Mouse (Mus musculus): ENCODE data around the gene Slc25a11. TPM values are rescaled to one million over a fixed set of nuclear protein-coding genes. Genes with fewer than 3 reads are reported as not detected.

Gene Slc25a11
- polyA plus RNA-seq, 1 experiment from 2014 or later, result 156 TPM

DNA sequence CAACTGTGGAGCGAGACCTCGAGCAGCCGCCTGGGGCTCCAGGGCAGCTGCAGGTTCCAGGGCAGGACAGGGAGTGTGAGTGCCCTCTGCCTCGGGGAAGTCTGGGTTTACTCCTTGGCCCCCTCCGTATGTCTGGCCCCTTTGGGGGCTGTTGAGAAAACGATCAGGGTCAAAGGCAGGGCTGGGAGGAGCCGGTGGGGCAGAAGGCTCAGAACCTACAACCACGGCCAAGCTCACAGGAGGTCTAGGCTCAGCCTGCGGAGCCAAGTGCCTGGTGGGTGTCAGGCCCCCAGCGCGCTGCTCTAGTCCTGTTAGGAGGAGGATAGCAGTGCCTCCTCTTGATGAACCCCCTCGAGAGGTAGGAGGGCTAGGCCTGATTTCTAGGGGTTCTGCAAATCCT is 33.9 kb upstream of the Slc25a11 start:
- no peak overlapping the region for H3K27ac ChIP-seq (ENCODE audit: low read length)
- H3K9ac ChIP-seq (ENCODE audit: low read length), result no peak overlapping the region
- no peaks in the 10 kb centered on the region for H3K27me3 ChIP-seq (ENCODE audit: control insufficient read depth, insufficient read depth, low read depth, low read length)
- H3K4me2 ChIP-seq (ENCODE audit: low read depth, low read length), result no peak overlapping the region
- no peak overlapping the region for H3K4me3 ChIP-seq (ENCODE audit: low read length)
- ATAC-seq (ENCODE audit: low read depth), result no peak
- no peaks in the 10 kb centered on the region for H3K9me3 ChIP-seq (ENCODE audit: control insufficient read depth, low read length)
- H3K4me1 ChIP-seq (replicated peaks; ENCODE audit: control insufficient read depth, insufficient read depth, low read length), result peaks cover 6% of the 10 kb centered on the region
- peaks cover 28% of the 10 kb centered on the region for H3K36me3 ChIP-seq (ENCODE audit: control insufficient read depth, insufficient read depth, low read length)
- 73% methylated on average over 12 of the region's 12 CpGs for WGBS

DNA sequence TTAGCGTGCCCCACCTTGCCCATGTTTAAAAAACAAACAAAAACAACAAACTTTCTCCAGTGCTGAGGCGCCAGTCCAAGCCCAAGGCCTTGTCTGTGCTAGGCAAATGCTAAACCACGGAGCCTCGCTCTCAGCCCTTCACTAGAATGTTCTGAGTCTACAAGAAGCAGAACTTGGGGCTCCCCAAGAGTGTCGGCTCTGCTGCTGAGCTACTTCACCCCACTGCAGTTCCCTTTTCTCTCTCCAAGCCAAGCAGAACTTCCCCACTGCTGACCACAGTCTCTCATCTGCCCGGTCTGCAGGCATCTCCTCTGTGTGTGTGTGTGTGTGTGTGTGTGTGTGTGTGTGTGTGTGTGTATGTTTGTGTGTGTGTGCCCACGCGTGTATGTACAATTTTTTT is 32.6 kb upstream of the Slc25a11 start:
- 90% methylated on average over 8 of the region's 8 CpGs for WGBS
- Histone ChIP-seq H3K27me3 (ENCODE audit: control insufficient read depth, insufficient read depth, low read depth, low read length) (no peaks in the 10 kb centered on the region), H3K4me2 (ENCODE audit: low read depth, low read length) (no peak overlapping the region), H3K4me3 (ENCODE audit: low read length) (no peak overlapping the region), H3K9ac (ENCODE audit: low read length) (no peak overlapping the region), H3K27ac (ENCODE audit: low read length) (no peak overlapping the region), H3K9me3 (ENCODE audit: control insufficient read depth, low read length) (no peaks in the 10 kb centered on the region), H3K36me3 (ENCODE audit: control insufficient read depth, insufficient read depth, low read length) (peaks cover 30% of the 10 kb centered on the region), H3K4me1 (replicated peaks; ENCODE audit: control insufficient read depth, insufficient read depth, low read length) (peaks cover 6% of the 10 kb centered on the region)
- no peak for ATAC-seq (ENCODE audit: low read depth)

DNA sequence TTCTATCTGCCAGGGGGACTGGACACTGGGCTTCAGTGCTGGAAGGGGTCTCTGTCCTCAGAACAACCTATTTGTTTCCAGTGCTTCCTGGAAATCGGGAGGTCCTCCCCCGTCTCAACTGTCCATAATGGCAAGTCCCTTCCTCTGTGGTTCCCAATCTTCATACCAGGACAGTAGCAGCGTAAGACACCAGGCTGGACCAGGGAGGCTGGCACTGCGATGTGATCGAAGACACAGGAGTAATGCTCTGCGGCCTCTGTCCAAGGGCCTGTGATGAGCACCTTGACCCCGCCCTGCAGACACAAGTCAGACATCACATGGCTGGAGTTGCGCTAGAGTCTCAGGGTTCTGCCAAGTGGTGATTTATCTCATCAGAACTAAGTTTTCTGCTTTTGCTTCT is 32.1 kb upstream of the Slc25a11 start:
- H3K4me3 ChIP-seq (ENCODE audit: low read length), result no peak overlapping the region
- no peak overlapping the region for H3K9ac ChIP-seq (ENCODE audit: low read length)
- H3K4me1 ChIP-seq (replicated peaks; ENCODE audit: control insufficient read depth, insufficient read depth, low read length), result peaks cover 6% of the 10 kb centered on the region
- peaks cover 26% of the 10 kb centered on the region for H3K36me3 ChIP-seq (ENCODE audit: control insufficient read depth, insufficient read depth, low read length)
- WGBS, result 93% methylated on average over 8 of the region's 8 CpGs
- H3K4me2 ChIP-seq (ENCODE audit: low read depth, low read length), result no peak overlapping the region
- ATAC-seq (ENCODE audit: low read depth), result no peak
- no peaks in the 10 kb centered on the region for H3K9me3 ChIP-seq (ENCODE audit: control insufficient read depth, low read length)
- H3K27ac ChIP-seq (ENCODE audit: low read length), result no peak overlapping the region
- no peaks in the 10 kb centered on the region for H3K27me3 ChIP-seq (ENCODE audit: control insufficient read depth, insufficient read depth, low read depth, low read length)

DNA sequence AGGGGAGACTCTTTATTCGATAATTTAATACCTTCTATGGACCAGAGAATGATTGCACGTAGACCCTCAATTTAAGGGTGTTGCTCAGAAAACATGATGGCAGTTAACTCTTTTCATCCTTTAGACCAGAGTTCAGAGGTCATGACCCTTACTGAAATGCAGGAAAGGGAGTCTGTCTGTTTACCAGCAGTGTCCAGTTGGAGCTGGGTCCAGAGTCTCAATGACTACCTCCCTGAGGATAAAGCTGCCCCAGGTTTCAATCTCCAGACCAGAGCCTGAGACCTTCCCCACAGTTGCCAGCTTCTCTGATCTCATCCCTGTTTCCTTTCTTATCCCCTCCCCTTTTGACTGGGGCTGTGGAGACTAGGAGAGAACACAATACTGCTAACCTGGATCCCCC is 31.3 kb upstream of the Slc25a11 start:
- WGBS, result 77% methylated on average over 2 of the region's 2 CpGs
- peaks cover 21% of the 10 kb centered on the region for H3K36me3 ChIP-seq (ENCODE audit: control insufficient read depth, insufficient read depth, low read length)

DNA sequence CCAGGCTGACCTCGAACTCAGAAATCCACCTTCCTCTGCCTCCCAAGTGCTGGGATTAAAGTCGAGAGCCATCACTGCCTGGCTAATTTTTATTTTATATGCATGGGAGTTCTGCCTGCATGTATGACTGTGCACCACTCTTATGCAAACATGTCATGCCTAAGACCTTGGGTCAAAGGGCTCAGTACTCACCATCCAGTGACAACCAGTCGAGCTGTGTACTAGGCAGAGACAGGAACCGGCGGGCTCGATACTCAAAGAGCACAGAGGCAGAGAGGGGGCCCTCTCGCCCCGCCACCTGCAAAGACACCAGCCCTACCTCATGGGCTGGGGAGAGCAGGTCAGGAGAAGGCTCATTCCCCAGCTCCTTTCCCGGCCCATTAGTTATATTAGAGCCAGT is 30.8 kb upstream of the Slc25a11 start:
- ATAC-seq (ENCODE audit: low read depth), result no peak
- Histone ChIP-seq H3K9ac (ENCODE audit: low read length) (no peak overlapping the region), H3K27me3 (ENCODE audit: control insufficient read depth, insufficient read depth, low read depth, low read length) (no peaks in the 10 kb centered on the region), H3K27ac (ENCODE audit: low read length) (no peak overlapping the region), H3K36me3 (ENCODE audit: control insufficient read depth, insufficient read depth, low read length) (peaks cover 21% of the 10 kb centered on the region), H3K4me1 (replicated peaks; ENCODE audit: control insufficient read depth, insufficient read depth, low read length) (peaks cover 6% of the 10 kb centered on the region), H3K9me3 (ENCODE audit: control insufficient read depth, low read length) (no peaks in the 10 kb centered on the region), H3K4me2 (ENCODE audit: low read depth, low read length) (no peak overlapping the region), H3K4me3 (ENCODE audit: low read length) (no peak overlapping the region)
- 68% methylated on average over 9 of the region's 9 CpGs for whole genome bisulfite sequencing

More for the DNA sequence above, 31.3 kb upstream of the Slc25a11 start:
- Histone ChIP-seq H3K4me1 (replicated peaks; ENCODE audit: control insufficient read depth, insufficient read depth, low read length) (peaks cover 6% of the 10 kb centered on the region), H3K27me3 (ENCODE audit: control insufficient read depth, insufficient read depth, low read depth, low read length) (no peaks in the 10 kb centered on the region), H3K9ac (ENCODE audit: low read length) (no peak overlapping the region), H3K4me2 (ENCODE audit: low read depth, low read length) (no peak overlapping the region), H3K9me3 (ENCODE audit: control insufficient read depth, low read length) (no peaks in the 10 kb centered on the region), H3K27ac (ENCODE audit: low read length) (no peak overlapping the region), H3K4me3 (ENCODE audit: low read length) (no peak overlapping the region)
- no peak for ATAC-seq (ENCODE audit: low read depth)

DNA sequence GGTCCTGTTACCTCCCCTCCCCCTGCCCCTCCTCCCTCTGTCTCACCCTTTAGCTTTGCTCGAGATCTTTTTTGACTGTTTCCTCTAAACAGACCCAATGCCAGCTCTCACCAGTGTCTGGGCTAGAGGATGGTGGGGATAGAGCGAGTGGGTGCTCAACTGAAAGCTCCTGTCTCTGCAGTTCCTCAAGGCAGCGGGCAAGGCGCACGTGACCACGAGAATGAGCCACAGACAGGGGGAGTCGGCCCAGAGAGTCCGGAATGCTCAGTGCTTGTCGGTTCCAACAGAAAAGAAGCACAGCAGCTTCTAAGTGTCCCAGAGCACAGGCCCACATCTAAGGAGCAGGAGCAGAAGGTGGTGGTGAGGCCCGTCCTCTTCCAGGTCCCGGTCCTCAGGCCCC is 27.2 kb upstream of the Slc25a11 start:
- no peak for ATAC-seq (ENCODE audit: low read depth)
- Histone ChIP-seq H3K9me3 (ENCODE audit: control insufficient read depth, low read length) (no peaks in the 10 kb centered on the region), H3K27me3 (ENCODE audit: control insufficient read depth, insufficient read depth, low read depth, low read length) (no peaks in the 10 kb centered on the region), H3K9ac (ENCODE audit: low read length) (no peak overlapping the region), H3K36me3 (ENCODE audit: control insufficient read depth, insufficient read depth, low read length) (peaks cover 9% of the 10 kb centered on the region), H3K4me3 (ENCODE audit: low read length) (no peak overlapping the region), H3K27ac (ENCODE audit: low read length) (no peak overlapping the region), H3K4me1 (replicated peaks; ENCODE audit: control insufficient read depth, insufficient read depth, low read length) (peaks cover 6% of the 10 kb centered on the region), H3K4me2 (ENCODE audit: low read depth, low read length) (no peak overlapping the region)
- WGBS, result 66% methylated on average over 11 of the region's 11 CpGs

DNA sequence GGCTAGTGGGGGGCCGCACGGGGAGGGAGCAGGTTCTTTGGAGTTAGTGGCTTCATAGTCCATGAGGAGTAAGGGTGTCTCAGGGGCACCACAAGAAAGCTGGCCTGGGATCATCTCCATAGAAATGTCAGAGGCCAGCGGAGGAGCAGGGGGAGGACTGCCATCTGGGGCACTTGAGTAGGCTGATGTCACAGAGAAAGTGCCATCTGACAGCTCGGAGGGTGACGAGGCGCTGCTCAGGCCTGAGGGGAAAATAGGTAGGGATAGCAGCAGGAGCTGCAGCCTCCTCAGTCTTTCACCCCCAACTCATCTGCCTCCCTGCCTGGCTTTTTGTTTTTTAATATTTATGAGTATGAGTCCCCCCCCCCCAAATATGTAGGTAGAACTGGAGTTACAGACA is 26.7 kb upstream of the Slc25a11 start:
- no peak for ATAC-seq (ENCODE audit: low read depth)
- no peak overlapping the region for H3K4me3 ChIP-seq (ENCODE audit: low read length)
- H3K4me1 ChIP-seq (replicated peaks; ENCODE audit: control insufficient read depth, insufficient read depth, low read length), result peaks cover 6% of the 10 kb centered on the region
- no peaks in the 10 kb centered on the region for H3K9me3 ChIP-seq (ENCODE audit: control insufficient read depth, low read length)
- peaks cover 5% of the 10 kb centered on the region for H3K36me3 ChIP-seq (ENCODE audit: control insufficient read depth, insufficient read depth, low read length)
- H3K27me3 ChIP-seq (ENCODE audit: control insufficient read depth, insufficient read depth, low read depth, low read length), result no peaks in the 10 kb centered on the region
- H3K9ac ChIP-seq (ENCODE audit: low read length), result no peak overlapping the region
- 76% methylated on average over 6 of the region's 6 CpGs for WGBS
- no peak overlapping the region for H3K4me2 ChIP-seq (ENCODE audit: low read depth, low read length)
- no peak overlapping the region for H3K27ac ChIP-seq (ENCODE audit: low read length)

DNA sequence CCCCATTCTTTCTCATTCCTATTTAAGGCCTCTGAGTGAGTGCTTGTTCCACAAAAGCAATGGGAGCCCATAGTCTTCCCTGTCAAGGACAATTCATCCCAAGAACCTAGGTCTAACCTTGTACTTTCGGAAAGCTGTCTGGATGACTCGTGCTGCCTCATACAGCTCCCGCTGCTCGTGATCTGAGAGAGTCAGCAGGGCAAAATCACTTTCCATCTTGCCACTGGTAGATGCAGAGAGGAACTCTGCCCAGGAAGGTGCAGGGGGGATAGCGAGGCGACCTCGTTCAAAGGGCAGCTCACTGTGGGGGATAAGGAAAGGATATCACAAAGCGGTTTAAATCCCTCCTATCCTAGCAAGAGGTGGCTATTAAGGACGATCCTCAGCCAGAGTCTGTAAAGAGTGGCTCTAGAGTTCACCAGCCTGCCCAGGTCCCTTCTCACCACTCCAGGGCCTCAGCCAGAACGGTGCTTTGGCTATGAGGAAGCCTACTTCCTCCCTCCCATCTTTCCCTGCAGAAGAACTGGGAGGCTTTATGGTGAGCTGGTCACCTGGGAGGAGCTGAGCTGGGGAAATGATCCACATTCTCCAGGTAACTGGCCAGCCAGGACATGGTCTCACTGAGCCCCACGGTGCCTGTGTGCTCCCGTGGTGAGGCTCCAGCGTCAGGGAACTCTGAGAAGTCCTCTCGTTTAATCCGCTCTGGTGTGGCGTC is 24.2 kb upstream of the Slc25a11 start:
- Histone ChIP-seq H3K4me1 (replicated peaks; ENCODE audit: control insufficient read depth, insufficient read depth, low read length) (peaks cover 16% of the 10 kb centered on the region), H3K9me3 (ENCODE audit: control insufficient read depth, low read length) (no peaks in the 10 kb centered on the region), H3K4me3 (ENCODE audit: low read length) (no peak overlapping the region), H3K27me3 (ENCODE audit: control insufficient read depth, insufficient read depth, low read depth, low read length) (no peaks in the 10 kb centered on the region), H3K9ac (ENCODE audit: low read length) (no peak overlapping the region), H3K4me2 (ENCODE audit: low read depth, low read length) (no peak overlapping the region), H3K36me3 (ENCODE audit: control insufficient read depth, insufficient read depth, low read length) (peaks cover 5% of the 10 kb centered on the region), H3K27ac (ENCODE audit: low read length) (no peak overlapping the region)
- 87% methylated on average over 16 of the region's 16 CpGs for WGBS
- no peak for ATAC-seq (ENCODE audit: low read depth)

DNA sequence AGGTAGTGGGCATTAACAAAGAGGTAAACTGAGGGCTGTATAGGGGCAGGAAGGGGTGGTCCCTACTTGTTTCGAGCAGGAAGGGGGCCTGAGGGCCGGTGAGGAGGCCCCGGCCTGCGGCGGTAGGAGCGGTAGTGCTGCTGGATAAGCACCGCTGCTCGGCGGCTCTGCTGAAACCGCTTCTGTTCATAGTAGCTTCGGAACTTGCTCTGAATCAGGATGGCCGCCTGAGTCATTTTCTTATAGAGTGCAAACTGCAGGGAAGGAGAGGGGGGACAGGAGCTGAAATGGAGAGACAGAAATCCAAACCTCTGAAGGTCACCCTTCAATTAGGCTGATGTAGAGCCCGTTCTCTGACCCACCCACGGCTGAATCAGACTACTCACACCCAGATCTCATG is 23.2 kb upstream of the Slc25a11 start:
- Histone ChIP-seq H3K4me2 (ENCODE audit: low read depth, low read length) (peak overlapping the region; percentile 87), H3K27me3 (ENCODE audit: control insufficient read depth, insufficient read depth, low read depth, low read length) (no peaks in the 10 kb centered on the region), H3K36me3 (ENCODE audit: control insufficient read depth, insufficient read depth, low read length) (peaks cover 3% of the 10 kb centered on the region; the same call in 1 of the 2 replicates), H3K27ac (ENCODE audit: low read length) (peak overlapping the region; percentile 99), H3K9ac (ENCODE audit: low read length) (peak overlapping the region; percentile 81), H3K4me3 (ENCODE audit: low read length) (peak overlapping the region; percentile 69), H3K9me3 (ENCODE audit: control insufficient read depth, low read length) (no peaks in the 10 kb centered on the region), H3K4me1 (replicated peaks; ENCODE audit: control insufficient read depth, insufficient read depth, low read length) (peaks cover 16% of the 10 kb centered on the region)
- ATAC-seq (ENCODE audit: low read depth), result no peak
- 39% methylated on average over 14 of the region's 14 CpGs for WGBS

Data from lung, embryonic 16.5 days (tissue).